Mouse (Mus musculus) embryonic facial prominence, embryonic 12.5 days (tissue): ENCODE measurements around the gene Crybb1. TPM values are rescaled to one million over a fixed set of nuclear protein-coding genes. Genes with fewer than 3 reads are reported as not detected.

Experiments used
- ATAC-seq: fragments of 200-750 bp; cut with Nextera tagmentation; 2 replicates; pipeline ENCODE4 v1.8.0; 2017; ENCODE audit not compliant: insufficient number of reproducible peaks, insufficient read depth, low FRiP score, low TSS enrichment
- H3K27ac ChIP-seq: fragments of 300-500 bp; sonication (generic); 2 replicates; pipeline ENCODE4 v1.5.1; 2016; ENCODE audit warnings: mild to moderate bottlenecking
- H3K27me3 ChIP-seq: fragments of 300-500 bp; sonication (generic); 2 replicates; pipeline ENCODE4 v1.6.1; 2016; ENCODE audit warnings: mild to moderate bottlenecking, moderate library complexity
- H3K36me3 ChIP-seq: fragments of 300-500 bp; sonication (generic); 2 replicates; pipeline ENCODE4 v1.6.1; 2016; ENCODE audit warnings: mild to moderate bottlenecking
- H3K4me1 ChIP-seq: fragments of 300-500 bp; sonication (generic); 2 replicates; pipeline ENCODE4 v1.6.1; 2016
- H3K4me2 ChIP-seq: fragments of 300-500 bp; sonication (generic); replicated peaks from 2 replicates; pipeline ENCODE4 v1.6.1; 2016; ENCODE audit warnings: mild to moderate bottlenecking, moderate library complexity
- H3K4me3 ChIP-seq: fragments of 300-500 bp; sonication (generic); 2 replicates; pipeline ENCODE4 v1.5.1; 2016; ENCODE audit warnings: mild to moderate bottlenecking
- H3K9ac ChIP-seq: fragments of 300-500 bp; sonication (generic); 2 replicates; pipeline ENCODE4 v1.6.1; 2016; ENCODE audit warnings: mild to moderate bottlenecking, moderate library complexity
- H3K9me3 ChIP-seq: fragments of 300-500 bp; sonication (generic); 2 replicates; pipeline ENCODE4 v1.6.1; 2016; ENCODE audit warnings: mild to moderate bottlenecking, moderate library complexity
- WGBS: fragments of 180-500 bp; shearing (Covaris S2); methylation state at CpG from one replicate; pipeline ENCODE4 v1.1.7; 2016; 5-methylcytosine and 5-hydroxymethylcytosine counted together
- polyA plus RNA-seq: library from polyadenylated mRNA; unstranded; fragments of >200 nt; fragmentation: Nextera tagmentation; extraction: Ambion mirVana; gene quantifications from 2 replicates; pipeline ENCODE4 v1.2.1, GENCODE M21; 2016

The Crybb1 gene
- polyA plus RNA-seq, 1 experiment from 2014 or later, result 95.4 TPM

GRCm38 (mm10) chr5:112237866-112238570 lies 17.6 kb upstream of the Crybb1 start:
- H3K9ac ChIP-seq, result no peak overlapping the region
- H3K4me3 ChIP-seq, result no peak overlapping the region
- H3K27ac ChIP-seq, result 0 out of 2 replicates have a peak overlapping the region, but pooled peaks have one; percentile 50
- H3K4me1 ChIP-seq, result peaks cover 7% of the 10 kb centered on the region
- peak overlapping the region; percentile 21 for H3K4me2 ChIP-seq
- H3K9me3 ChIP-seq, result no peaks in the 10 kb centered on the region
- no peak for ATAC-seq
- no peaks in the 10 kb centered on the region for H3K36me3 ChIP-seq
- H3K27me3 ChIP-seq, result peaks cover 37% of the 10 kb centered on the region
- 44% methylated on average over 9 of the region's 9 CpGs for WGBS

- H3K9me3 ChIP-seq, result no peaks in the 10 kb centered on the region
- peaks cover 37% of the 10 kb centered on the region for H3K27me3 ChIP-seq
- 70% methylated on average over 3 of the region's 3 CpGs for WGBS
- ATAC-seq, result no peak
- H3K4me1 ChIP-seq, result peaks cover 7% of the 10 kb centered on the region
- H3K27ac ChIP-seq, result no peak overlapping the region
- H3K4me3 ChIP-seq, result no peak overlapping the region
- H3K36me3 ChIP-seq, result no peaks in the 10 kb centered on the region
- H3K4me2 ChIP-seq, result no peak overlapping the region
- H3K9ac ChIP-seq, result no peak overlapping the region
Observed at GRCm38 (mm10) chr5:112238781-112239482, 16.7 kb upstream of the Crybb1 start.

GRCm38 (mm10) chr5:112240761-112241160 lies 14.9 kb upstream of the Crybb1 start:
- Histone ChIP-seq H3K36me3 (no peaks in the 10 kb centered on the region), H3K4me2 (peak overlapping the region; percentile 16; the same call in 1 of the 2 replicates), H3K9me3 (no peaks in the 10 kb centered on the region), H3K27ac (no peak overlapping the region), H3K4me1 (peaks cover 12% of the 10 kb centered on the region), H3K9ac (no peak overlapping the region), H3K4me3 (no peak overlapping the region; the same call in 1 of the 2 replicates), H3K27me3 (peaks cover 37% of the 10 kb centered on the region)
- no peak for ATAC-seq
- WGBS, result 3% methylated on average over 10 of the region's 10 CpGs

GRCm38 (mm10) chr5:112241849-112242248 lies 13.8 kb upstream of the Crybb1 start:
- Histone ChIP-seq H3K4me1 (peaks cover 12% of the 10 kb centered on the region), H3K9ac (no peak overlapping the region), H3K36me3 (no peaks in the 10 kb centered on the region), H3K27ac (no peak overlapping the region), H3K27me3 (peaks cover 30% of the 10 kb centered on the region), H3K4me3 (no peak overlapping the region), H3K9me3 (no peaks in the 10 kb centered on the region), H3K4me2 (no peak overlapping the region)
- 82% methylated on average over 2 of the region's 2 CpGs for WGBS
- no peak for ATAC-seq

GRCm38 (mm10) chr5:112242361-112242778 lies 13.2 kb upstream of the Crybb1 start:
- H3K4me2 ChIP-seq, result no peak overlapping the region
- peaks cover 10% of the 10 kb centered on the region for H3K4me1 ChIP-seq
- no peak overlapping the region for H3K4me3 ChIP-seq
- H3K27me3 ChIP-seq, result peaks cover 24% of the 10 kb centered on the region
- ATAC-seq, result no peak
- H3K9me3 ChIP-seq, result no peaks in the 10 kb centered on the region
- H3K27ac ChIP-seq, result no peak overlapping the region
- H3K36me3 ChIP-seq, result no peaks in the 10 kb centered on the region
- H3K9ac ChIP-seq, result no peak overlapping the region
- WGBS, result 57% methylated on average over 5 of the region's 5 CpGs

- Histone ChIP-seq H3K9me3 (no peaks in the 10 kb centered on the region), H3K4me1 (peaks cover 5% of the 10 kb centered on the region; the same call in 1 of the 2 replicates), H3K4me3 (no peak overlapping the region), H3K27me3 (peaks cover 18% of the 10 kb centered on the region), H3K9ac (no peak overlapping the region), H3K4me2 (no peak overlapping the region), H3K36me3 (no peaks in the 10 kb centered on the region), H3K27ac (no peak overlapping the region)
- WGBS, result 57% methylated on average over 5 of the region's 5 CpGs
- ATAC-seq, result no peak
Observed at GRCm38 (mm10) chr5:112243041-112243440, 12.6 kb upstream of the Crybb1 start.

- Histone ChIP-seq H3K9ac (no peak overlapping the region), H3K4me1 (0 out of 2 replicates have a peak, but pooled peaks cover 5% of the 10 kb centered on the region), H3K4me2 (no peak overlapping the region), H3K27me3 (peaks cover 12% of the 10 kb centered on the region; the same call in 1 of the 2 replicates), H3K4me3 (no peak overlapping the region), H3K36me3 (no peaks in the 10 kb centered on the region), H3K27ac (no peak overlapping the region), H3K9me3 (no peaks in the 10 kb centered on the region)
- 60% methylated on average over 10 of the region's 10 CpGs for WGBS
- ATAC-seq, result no peak
Observed at GRCm38 (mm10) chr5:112243539-112244274, 11.9 kb upstream of the Crybb1 start.

GRCm38 (mm10) chr5:112244275-112244562 lies 11.4 kb upstream of the Crybb1 start:
- WGBS, result 60% methylated on average over 1 of the region's 1 CpGs
- H3K4me1 ChIP-seq, result 0 out of 2 replicates have a peak, but pooled peaks cover 5% of the 10 kb centered on the region

GRCm38 (mm10) chr5:112244890-112245615 lies 10.6 kb upstream of the Crybb1 start:
- H3K4me3 ChIP-seq, result no peak overlapping the region
- no peak overlapping the region for H3K9ac ChIP-seq
- H3K4me1 ChIP-seq, result 0 out of 2 replicates have a peak, but pooled peaks cover 5% of the 10 kb centered on the region
- ATAC-seq, result no peak
- no peak overlapping the region for H3K4me2 ChIP-seq
- 0 out of 2 replicates have a peak, but pooled peaks cover under 1% of the 10 kb centered on the region for H3K27me3 ChIP-seq
- no peak overlapping the region for H3K27ac ChIP-seq
- H3K36me3 ChIP-seq, result no peaks in the 10 kb centered on the region
- H3K9me3 ChIP-seq, result no peaks in the 10 kb centered on the region
- WGBS, result 46% methylated on average over 8 of the region's 8 CpGs

More at GRCm38 (mm10) chr5:112244275-112244562, 11.4 kb upstream of the Crybb1 start:
- no peaks in the 10 kb centered on the region for H3K36me3 ChIP-seq
- ATAC-seq, result no peak
- no peak overlapping the region for H3K9ac ChIP-seq
- H3K27ac ChIP-seq, result no peak overlapping the region
- H3K4me3 ChIP-seq, result no peak overlapping the region
- no peaks in the 10 kb centered on the region for H3K9me3 ChIP-seq
- H3K4me2 ChIP-seq, result no peak overlapping the region
- H3K27me3 ChIP-seq, result peaks cover 7% of the 10 kb centered on the region; the same call in 1 of the 2 replicates

- Histone ChIP-seq H3K4me2 (no peak overlapping the region), H3K4me3 (no peak overlapping the region), H3K9ac (no peak overlapping the region), H3K36me3 (no peaks in the 10 kb centered on the region), H3K27me3 (no peaks in the 10 kb centered on the region), H3K4me1 (0 out of 2 replicates have a peak, but pooled peaks cover 5% of the 10 kb centered on the region), H3K27ac (no peak overlapping the region), H3K9me3 (no peaks in the 10 kb centered on the region)
- 52% methylated on average over 8 of the region's 8 CpGs for WGBS
- ATAC-seq, result no peak
Observed at GRCm38 (mm10) chr5:112247399-112247798, 8.2 kb upstream of the Crybb1 start.

- no peak overlapping the region for H3K27ac ChIP-seq
- no peaks in the 10 kb centered on the region for H3K9me3 ChIP-seq
- H3K4me2 ChIP-seq, result no peak overlapping the region
- H3K36me3 ChIP-seq, result no peaks in the 10 kb centered on the region
- 0 out of 2 replicates have a peak, but pooled peaks cover 5% of the 10 kb centered on the region for H3K4me1 ChIP-seq
- no peak overlapping the region for H3K4me3 ChIP-seq
- H3K27me3 ChIP-seq, result no peaks in the 10 kb centered on the region
- WGBS, result 87% methylated on average over 11 of the region's 11 CpGs
- no peak for ATAC-seq
- no peak overlapping the region for H3K9ac ChIP-seq
Observed at GRCm38 (mm10) chr5:112249106-112249505, 6.5 kb upstream of the Crybb1 start.
